Mouse (Mus musculus) spleen, postnatal 4 days (tissue): ENCODE data around the gene Tatdn2.
"Not testable (repeated sequence)": the region's sequence is repeated elsewhere in the genome, so short reads cannot be mapped to it uniquely, and the experiment has no call there.

ENCODE experiments used
- DNase-seq, 2 experiments: peaks; one replicate each; pipeline ENCODE4 v3.0.0; 2022; ENCODE audit warnings: low spot score in 2 of 2

The Tatdn2 gene

DNA sequence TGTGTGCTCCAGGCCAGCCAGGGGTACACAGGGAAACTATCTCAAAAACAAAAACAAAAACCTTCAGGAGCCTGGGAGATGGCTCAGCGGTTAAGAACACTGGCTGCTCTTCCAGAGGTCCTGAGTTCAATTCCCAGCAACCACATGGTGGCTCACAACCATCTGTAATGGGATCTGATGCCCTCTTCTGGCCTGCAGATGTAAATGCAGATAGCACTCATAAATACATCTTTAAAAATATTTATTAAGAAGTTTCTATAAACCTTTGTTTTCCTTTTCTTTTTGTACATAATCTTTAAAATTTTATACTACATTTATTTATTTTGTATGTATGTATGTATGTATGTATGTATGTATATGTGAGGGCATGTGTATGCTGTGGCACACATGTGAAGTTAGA, 24.8 kb upstream of the Tatdn2 start:
- not testable (repeated sequence) for DNase-seq

- DNase-seq: no peak
Measured at GRCm38 (mm10) chr6:113672989-113673388, 23.9 kb upstream of the Tatdn2 start.

DNA sequence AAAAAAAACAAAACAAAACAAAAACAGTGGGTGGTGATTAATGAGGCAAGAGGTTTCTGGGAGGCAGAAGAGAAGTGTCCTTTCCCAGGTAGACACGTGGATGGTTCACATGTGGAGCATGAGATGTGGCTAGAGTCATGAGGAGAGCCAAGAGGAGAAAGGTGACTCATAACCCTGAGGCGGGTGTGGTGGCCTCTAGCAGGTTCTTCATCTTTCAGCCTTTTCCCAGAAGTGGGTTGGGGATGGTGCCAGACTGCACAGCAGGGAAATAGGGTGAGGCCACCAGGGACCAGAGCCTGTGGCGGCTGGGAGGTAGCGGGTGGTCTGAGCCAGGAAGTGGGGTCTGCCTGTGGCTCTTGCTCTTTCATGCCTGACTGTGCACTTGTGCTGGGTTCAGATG, 21.6 kb upstream of the Tatdn2 start:
- no peak for DNase-seq

DNA sequence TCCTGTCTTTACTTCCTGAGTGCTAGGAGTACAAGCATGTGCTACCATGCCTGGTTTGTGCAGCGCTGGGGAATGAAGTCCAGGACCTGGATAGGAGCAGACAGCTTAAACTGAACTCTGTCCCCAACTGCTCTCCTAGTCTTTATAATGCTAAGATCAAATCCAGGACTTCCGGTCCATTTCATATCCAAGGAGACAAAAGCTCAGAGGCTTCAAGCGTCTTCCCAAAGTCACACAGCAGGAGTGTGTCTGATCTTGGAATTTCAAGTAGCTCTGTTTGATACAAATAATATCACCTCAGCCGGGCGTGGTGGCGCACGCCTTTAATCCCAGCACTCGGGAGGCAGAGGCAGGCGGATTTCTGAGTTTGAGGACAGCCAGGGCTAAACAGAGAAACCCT, 20.9 kb upstream of the Tatdn2 start:
- no peak for DNase-seq

- DNase-seq: peak in 1 of 2 experiments; percentile 38
Measured at GRCm38 (mm10) chr6:113677070-113677734, 19.6 kb upstream of the Tatdn2 start.

DNA sequence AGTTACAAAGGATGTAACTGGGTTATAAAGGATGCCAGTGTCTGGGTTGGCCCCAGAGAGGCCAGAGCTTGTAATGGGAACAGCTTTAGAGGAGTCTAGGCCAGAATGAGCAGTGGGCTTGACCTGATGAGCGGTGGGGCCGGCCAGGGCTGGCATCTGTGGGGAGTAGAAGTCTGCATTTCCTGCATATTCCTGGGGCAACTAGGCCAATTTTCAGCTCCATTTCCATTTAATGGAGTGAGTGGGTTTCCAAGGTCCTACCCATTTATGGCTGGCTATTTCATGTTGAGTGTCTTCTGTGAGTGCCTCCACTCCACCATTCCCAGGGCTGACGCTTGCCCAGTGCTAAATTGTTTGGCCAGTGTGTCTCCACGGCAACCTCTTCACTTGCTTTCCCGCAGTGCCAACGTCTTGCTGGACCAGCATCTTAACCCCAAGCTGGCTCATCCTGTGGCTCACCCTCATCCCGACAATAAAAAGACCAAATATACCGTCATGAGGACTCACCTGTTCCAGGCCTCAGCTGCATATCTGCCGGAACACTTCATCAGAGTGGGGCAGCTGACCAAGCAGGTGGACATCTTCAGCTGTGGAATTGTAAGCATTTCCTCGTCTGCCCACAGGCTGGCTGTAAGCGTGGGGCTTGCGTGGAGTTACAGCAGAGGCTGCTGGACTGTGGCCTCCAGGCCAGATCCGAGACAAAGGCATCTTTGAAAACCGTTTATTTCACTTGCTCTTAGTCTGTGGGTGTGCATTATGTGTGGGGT, 18.4 kb upstream of the Tatdn2 start:
- no peak for DNase-seq

GRCm38 (mm10) chr6:113679993-113680566, 16.8 kb upstream of the Tatdn2 start:
- DNase-seq: no peak

DNA sequence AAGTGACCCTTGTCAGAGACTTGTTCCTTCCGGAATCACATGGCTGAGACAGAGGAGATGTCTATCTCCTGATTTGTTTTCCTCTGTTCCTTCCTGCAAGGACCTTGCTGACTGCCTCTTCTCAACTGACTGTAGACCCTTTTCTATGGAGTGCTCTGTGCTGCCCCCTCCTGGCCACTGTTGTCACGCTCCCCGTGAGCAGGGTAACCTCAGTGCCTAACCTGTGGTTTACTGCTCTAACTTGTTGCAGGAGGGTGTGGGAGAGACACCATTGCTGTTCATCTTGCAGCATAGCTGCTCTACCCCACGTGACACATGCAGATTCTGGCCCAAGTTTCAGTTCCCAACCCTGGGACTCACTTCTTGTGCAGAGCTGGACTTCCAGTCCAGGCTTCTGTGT, 15.6 kb upstream of the Tatdn2 start:
- peak; percentile 89 to 97 for DNase-seq

GRCm38 (mm10) chr6:113683081-113683825, 13.6 kb upstream of the Tatdn2 start:
- no peak for DNase-seq

GRCm38 (mm10) chr6:113686551-113687125, 10.2 kb upstream of the Tatdn2 start:
- DNase-seq: no peak

DNA sequence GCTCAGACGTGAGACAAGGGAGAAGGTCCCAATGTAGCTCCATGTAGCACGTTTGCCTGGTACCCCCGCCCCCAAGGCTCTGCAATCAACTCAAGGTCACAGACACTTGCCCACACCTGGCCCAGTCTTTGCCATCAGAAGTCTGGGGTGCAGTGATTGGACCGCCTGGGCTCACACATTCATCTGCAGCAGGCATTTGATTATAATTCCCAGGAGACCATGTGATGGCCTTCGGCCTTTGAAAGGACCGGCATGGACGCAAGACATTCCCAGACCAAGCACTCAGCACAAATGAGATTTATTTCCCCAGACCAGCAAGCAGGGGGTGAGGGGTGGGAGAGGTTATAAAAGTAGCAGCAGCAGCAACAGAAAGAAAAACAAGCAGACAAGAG, 6.8 kb upstream of the Tatdn2 start:
- no peak for DNase-seq

GRCm38 (mm10) chr6:113690400-113691083, 6.3 kb upstream of the Tatdn2 start:
- DNase-seq: peak; percentile 73 to 80

DNA sequence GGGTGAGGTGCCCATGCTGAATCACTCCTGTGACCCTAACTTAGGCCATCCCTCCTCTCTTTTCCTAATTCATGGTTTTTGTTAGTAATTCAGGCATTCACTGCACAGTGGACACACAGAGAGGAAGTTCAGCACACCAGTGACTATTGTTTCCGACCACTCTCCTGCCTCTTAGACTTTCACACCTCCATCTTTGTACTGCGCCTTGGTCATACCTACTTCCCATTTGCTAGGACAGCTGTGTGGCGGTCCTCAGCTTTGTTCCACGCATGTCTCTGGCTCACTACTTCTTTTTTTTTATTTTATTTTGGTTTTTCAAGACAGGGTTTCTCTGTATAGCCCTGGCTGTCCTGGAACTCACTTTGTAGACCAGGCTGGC, 5.8 kb upstream of the Tatdn2 start:
- no peak for DNase-seq

GRCm38 (mm10) chr6:113692661-113693133, 4.2 kb upstream of the Tatdn2 start:
- DNase-seq: no peak

DNA sequence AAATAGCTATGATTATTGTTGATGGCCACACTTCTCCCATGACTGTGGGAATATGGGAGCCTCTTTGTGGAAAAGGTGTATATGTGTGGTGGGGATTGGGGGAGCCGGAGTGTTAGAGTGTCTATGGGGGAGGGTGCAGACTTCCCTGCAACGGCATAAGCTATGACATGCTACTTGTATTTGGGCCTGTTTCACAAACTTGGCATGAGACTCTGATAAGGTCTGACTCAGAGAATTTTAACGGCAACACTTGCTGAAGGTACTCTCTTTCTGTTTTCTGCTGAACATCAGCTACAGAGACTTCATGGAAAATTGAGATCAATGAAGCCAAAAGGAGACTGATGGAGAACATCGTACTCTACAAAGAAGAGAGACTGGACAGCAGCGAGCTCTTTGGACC, 3.5 kb upstream of the Tatdn2 start:
- no peak for DNase-seq

DNA sequence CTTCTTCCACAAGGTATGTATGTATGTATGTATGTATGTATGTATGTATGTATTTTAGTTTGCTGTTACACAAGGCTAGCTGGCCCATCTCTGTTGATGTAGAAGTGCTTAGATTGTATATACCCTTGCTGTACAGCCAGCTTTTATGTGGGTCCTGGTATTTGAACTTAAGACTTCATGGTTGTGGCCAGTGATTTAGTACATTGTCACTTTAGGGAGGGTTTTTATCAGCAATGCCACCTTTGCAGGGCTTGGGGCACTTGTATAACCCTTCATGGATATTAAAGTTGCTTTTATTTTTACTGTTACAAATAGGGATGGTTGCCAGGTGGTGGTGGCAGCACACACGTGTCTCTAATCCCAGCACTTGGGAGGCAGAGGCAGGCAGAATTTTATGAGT, 1.6 kb upstream of the Tatdn2 start:
- DNase-seq: no peak

DNA sequence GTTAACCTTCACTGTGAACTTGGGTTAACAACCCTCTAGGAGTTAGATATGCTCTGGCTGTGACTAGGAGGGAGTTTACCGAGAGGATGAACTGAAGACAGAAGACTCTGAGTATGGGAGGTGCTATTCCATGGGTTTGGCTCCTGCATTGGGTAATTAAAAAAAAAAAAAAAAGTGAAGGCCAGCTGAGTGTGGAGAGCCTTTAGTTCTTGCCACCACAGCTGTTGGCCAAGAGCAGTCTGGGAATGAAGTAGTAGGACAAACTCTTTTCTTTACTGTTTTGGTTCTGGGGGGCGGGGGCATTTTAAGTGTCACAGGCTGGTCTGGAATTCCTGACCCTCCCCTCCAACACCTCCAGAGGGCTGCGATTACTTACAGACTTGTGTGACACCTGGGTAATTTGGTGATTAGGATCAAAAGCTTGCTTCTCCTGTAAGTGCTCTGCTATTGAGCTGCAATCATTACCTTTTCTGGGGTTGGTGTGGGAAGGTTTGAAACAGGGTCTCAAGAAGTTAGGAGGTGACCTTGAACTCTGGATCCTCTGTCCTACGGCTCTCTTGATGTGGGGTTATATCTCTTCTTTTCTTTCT, 989 bp upstream of the Tatdn2 start:
- no peak for DNase-seq

DNA sequence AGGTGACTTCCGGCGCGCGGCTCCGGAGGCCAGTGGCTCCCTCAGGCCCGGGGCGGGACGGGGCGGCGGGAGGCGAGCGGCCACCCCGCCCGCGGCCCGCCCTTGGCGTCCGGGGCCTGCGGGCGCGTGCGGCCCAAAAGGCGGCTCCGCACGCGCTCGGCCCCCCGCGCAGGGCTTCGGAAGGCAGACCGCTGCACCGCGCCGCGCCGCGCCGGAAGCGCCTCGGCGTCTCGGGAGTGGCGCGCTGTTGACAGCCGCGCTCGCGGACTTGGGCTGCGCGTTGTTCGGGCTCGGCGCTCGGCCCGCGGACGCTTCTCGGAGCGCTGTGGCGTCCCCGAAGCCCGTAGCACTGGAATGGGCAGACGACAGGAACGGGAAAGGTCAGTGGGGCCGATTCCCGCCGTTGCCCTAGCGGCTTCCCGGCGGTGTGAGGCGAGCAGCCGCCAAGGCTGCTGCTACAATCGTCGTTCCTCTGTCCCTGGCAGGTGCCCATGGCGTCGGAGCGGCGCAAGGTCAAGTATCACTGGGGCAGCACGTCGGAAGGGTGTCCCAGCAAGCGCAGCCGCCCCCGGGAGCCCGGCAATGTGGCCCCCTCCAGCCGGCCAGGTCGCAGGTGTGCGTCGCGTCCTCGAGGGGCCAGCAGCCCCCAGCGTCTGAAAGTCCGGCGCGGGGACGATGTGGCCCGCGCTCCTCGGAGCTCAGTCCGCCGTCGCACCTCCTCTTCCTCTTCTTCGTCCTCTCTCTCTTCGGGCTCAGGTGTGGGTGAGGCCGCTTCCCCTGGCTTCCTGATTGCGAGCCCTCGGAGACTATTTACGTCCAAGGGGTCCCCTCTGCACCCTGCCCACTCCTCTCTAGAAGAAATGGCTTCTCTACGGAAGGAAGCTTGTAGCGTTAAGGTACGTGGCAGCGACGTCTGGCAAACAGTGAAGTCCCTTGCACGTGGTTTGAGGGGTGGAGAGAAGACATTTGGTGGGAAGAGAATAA, 664 bp downstream of the Tatdn2 start:
- peak in 1 of 2 experiments; percentile 81 for DNase-seq

- DNase-seq: no peak
Measured at GRCm38 (mm10) chr6:113712718-113713117, 15.9 kb downstream of the Tatdn2 start.

DNA sequence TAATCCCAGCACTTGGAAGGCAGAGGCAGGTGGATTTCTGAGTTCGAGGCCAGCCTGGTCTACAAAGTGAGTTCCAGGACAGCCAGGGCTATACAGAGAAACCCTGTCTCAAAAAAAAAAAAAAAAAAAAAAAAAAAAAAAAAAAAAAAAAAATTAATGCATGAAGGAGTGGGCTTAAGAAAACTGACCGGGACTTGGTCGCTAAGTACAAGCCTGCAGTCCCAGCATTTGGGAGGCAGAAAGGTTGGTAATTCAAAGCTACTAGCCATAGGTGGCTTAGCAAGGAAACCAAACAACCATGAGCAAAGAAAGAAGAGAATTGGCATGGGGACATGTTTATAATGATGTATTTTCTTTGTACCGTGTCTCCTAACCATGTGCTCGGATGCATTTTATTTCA, 16.5 kb downstream of the Tatdn2 start:
- DNase-seq: not testable (repeated sequence)
